Mouse (Mus musculus) heart, adult 9 months (tissue): ENCODE data around the gene Unc13a.

Experiments used
- DNase-seq, 2 experiments: peaks; one replicate each; pipeline ENCODE4 v3.0.0; 2022; ENCODE audit warnings: low spot score in 2 of 2

Unc13a gene

GRCm38 (mm10) chr8:71687616-71688015 is 16.1 kb upstream of the Unc13a start:
- DNase-seq, result no peak

GRCm38 (mm10) chr8:71686143-71686734 is 14.7 kb upstream of the Unc13a start:
- no peak for DNase-seq

- DNase-seq, result no peak
Observed at GRCm38 (mm10) chr8:71685573-71685972, 14.0 kb upstream of the Unc13a start.

- DNase-seq, result no peak
Observed at GRCm38 (mm10) chr8:71684701-71685100, 13.1 kb upstream of the Unc13a start.

- no peak for DNase-seq
Observed at GRCm38 (mm10) chr8:71682832-71683231, 11.3 kb upstream of the Unc13a start.

- DNase-seq, result no peak
Observed at GRCm38 (mm10) chr8:71681369-71681915, 9.9 kb upstream of the Unc13a start.

GRCm38 (mm10) chr8:71680471-71680870 is 8.9 kb upstream of the Unc13a start:
- DNase-seq, result no peak

- DNase-seq, result peak in 1 of 2 experiments; percentile 41
Observed at GRCm38 (mm10) chr8:71679550-71680168, 8.1 kb upstream of the Unc13a start.

- DNase-seq, result no peak
Observed at GRCm38 (mm10) chr8:71679116-71679515, 7.6 kb upstream of the Unc13a start.

GRCm38 (mm10) chr8:71678216-71678615 is 6.7 kb upstream of the Unc13a start:
- DNase-seq, result no peak

- DNase-seq, result peak; percentile 29 to 61
Observed at GRCm38 (mm10) chr8:71677555-71677954, 6.0 kb upstream of the Unc13a start.

- DNase-seq, result no peak
Observed at GRCm38 (mm10) chr8:71676803-71677202, 5.2 kb upstream of the Unc13a start.

GRCm38 (mm10) chr8:71676020-71676741 is 4.6 kb upstream of the Unc13a start, which contains the start of gene Jak3:
Gene Jak3, plus strand, starts transcription at chr8:71676296.
- DNase-seq, result peak; percentile 64 to 70

GRCm38 (mm10) chr8:71675456-71676019 is 4.0 kb upstream of the Unc13a start:
- DNase-seq, result no peak

- no peak for DNase-seq
Observed at GRCm38 (mm10) chr8:71674071-71674470, 2.5 kb upstream of the Unc13a start.

GRCm38 (mm10) chr8:71672168-71672735 is 695 bp upstream of the Unc13a start:
- DNase-seq, result no peak

GRCm38 (mm10) chr8:71670621-71671548 is 672 bp downstream of the Unc13a start:
- no peak for DNase-seq

GRCm38 (mm10) chr8:71670198-71670597 is 1.4 kb downstream of the Unc13a start:
- no peak for DNase-seq

- peak in 1 of 2 experiments; percentile 49 for DNase-seq
Observed at GRCm38 (mm10) chr8:71668220-71668975, 3.2 kb downstream of the Unc13a start.

- DNase-seq, result no peak
Observed at GRCm38 (mm10) chr8:71667256-71667655, 4.3 kb downstream of the Unc13a start.
